Mouse (Mus musculus) forebrain, embryonic 13.5 days (tissue): ENCODE measurements around the gene Heatr4. TPM values are rescaled to one million over a fixed set of nuclear protein-coding genes. Genes with fewer than 3 reads are reported as not detected.
A peak's percentile ranks its signal among the peaks of the same experiment; 100 is the strongest.
"Not testable (repeated sequence)": the region's sequence is repeated elsewhere in the genome, so short reads cannot be mapped to it uniquely, and the experiment has no call there.

Experiments used
- ATAC-seq: fragments of 200-750 bp; cut with Nextera tagmentation; 2 replicates; pipeline ENCODE4 v1.8.0; 2017
- H3K27ac ChIP-seq: fragments of 300-500 bp; sonication (generic); 2 replicates; pipeline ENCODE4 v1.5.1; 2015; ENCODE audit warnings: inconsistent platforms, mild to moderate bottlenecking, moderate library complexity
- H3K27me3 ChIP-seq: fragments of 300-500 bp; sonication (generic); 2 replicates; pipeline ENCODE4 v1.6.1; 2015; ENCODE audit warnings: mild to moderate bottlenecking, inconsistent platforms
- H3K36me3 ChIP-seq: fragments of 300-500 bp; sonication (generic); 2 replicates; pipeline ENCODE4 v1.6.1; 2015; ENCODE audit warnings: mild to moderate bottlenecking, inconsistent platforms; ENCODE audit not compliant: poor library complexity, severe bottlenecking
- H3K4me1 ChIP-seq: fragments of 300-500 bp; sonication (generic); 2 replicates; pipeline ENCODE4 v1.6.1; 2015; ENCODE audit warnings: inconsistent platforms
- H3K4me2 ChIP-seq: fragments of 300-500 bp; sonication (generic); 2 replicates; pipeline ENCODE4 v1.6.1; 2015; ENCODE audit warnings: inconsistent platforms, mild to moderate bottlenecking, moderate library complexity
- H3K4me3 ChIP-seq: fragments of 300-500 bp; sonication (generic); 2 replicates; pipeline ENCODE4 v1.5.1; 2015; ENCODE audit warnings: mild to moderate bottlenecking, inconsistent platforms
- H3K9ac ChIP-seq: fragments of 300-500 bp; sonication (generic); 2 replicates; pipeline ENCODE4 v1.6.1; 2015; ENCODE audit warnings: mild to moderate bottlenecking, inconsistent platforms
- H3K9me3 ChIP-seq: fragments of 300-500 bp; sonication (generic); replicated peaks from 2 replicates; pipeline ENCODE4 v1.6.1; 2016; ENCODE audit warnings: inconsistent platforms
- WGBS: fragments of 180-500 bp; shearing (Covaris S2); methylation state at CpG from one replicate; pipeline ENCODE4 v1.1.7; 2015; 5-methylcytosine and 5-hydroxymethylcytosine counted together
- polyA plus RNA-seq: library from polyadenylated mRNA; unstranded; fragments of >200 nt; fragmentation: Nextera tagmentation; extraction: Ambion mirVana; gene quantifications from 2 replicates; pipeline ENCODE4 v1.2.1, GENCODE M21; 2015

Heatr4 gene
- polyA plus RNA-seq, 1 experiment from 2014 or later: 0.05 TPM

DNA sequence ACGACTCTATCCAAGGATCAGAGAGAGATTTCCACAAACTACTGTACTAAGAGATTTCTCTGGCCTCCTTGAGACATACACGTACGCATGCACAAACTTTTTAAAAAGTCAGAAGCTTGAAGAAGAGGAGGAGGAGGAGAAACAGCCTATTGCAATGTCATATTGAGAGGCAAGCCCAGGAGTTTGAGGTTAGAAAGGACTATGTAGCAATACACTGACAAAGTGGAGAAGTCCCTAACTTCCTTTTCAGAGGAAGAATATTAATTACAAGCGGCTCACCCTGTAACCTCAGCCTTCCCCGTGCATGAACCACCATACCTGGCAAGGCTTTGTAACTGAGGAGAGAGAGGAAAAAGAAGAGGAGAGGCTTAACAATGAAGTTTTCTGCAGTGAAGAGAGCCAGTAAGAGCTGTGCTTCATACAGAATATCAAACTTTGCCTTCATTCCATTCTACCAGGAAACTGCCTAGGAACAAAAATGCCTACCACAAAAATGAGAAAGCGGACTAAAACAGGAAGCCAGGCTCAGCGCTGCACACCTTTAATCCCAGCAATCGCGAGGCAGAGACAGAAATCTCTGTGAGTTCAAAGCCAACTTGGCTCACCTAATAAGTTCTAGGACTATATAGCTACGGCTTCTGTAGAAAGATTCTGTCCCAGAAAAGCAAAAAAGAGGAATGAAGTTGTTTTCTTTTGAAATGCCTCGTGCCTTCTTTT lies 34.7 kb downstream of the Heatr4 start:
- H3K4me2 ChIP-seq: peak overlapping the region; percentile 91
- WGBS: 33% methylated on average over 11 of the region's 11 CpGs
- peak overlapping the region; percentile 91 for H3K4me3 ChIP-seq
- no peaks in the 10 kb centered on the region for H3K27me3 ChIP-seq
- peak overlapping the region; percentile 45 for H3K9ac ChIP-seq
- peaks cover 11% of the 10 kb centered on the region; the same call in 1 of the 2 replicates for H3K36me3 ChIP-seq
- H3K27ac ChIP-seq: no peak overlapping the region
- no peaks in the 10 kb centered on the region for H3K9me3 ChIP-seq
- peaks cover 33% of the 10 kb centered on the region for H3K4me1 ChIP-seq
- ATAC-seq: no peak

- no peak overlapping the region for H3K27ac ChIP-seq
- peaks cover 32% of the 10 kb centered on the region for H3K4me1 ChIP-seq
- ATAC-seq: no peak
- H3K4me2 ChIP-seq: no peak overlapping the region
- 81% methylated on average over 4 of the region's 4 CpGs for WGBS
- no peak overlapping the region for H3K4me3 ChIP-seq
- no peaks in the 10 kb centered on the region for H3K27me3 ChIP-seq
- H3K9me3 ChIP-seq: no peaks in the 10 kb centered on the region
- peaks cover 11% of the 10 kb centered on the region; the same call in 1 of the 2 replicates for H3K36me3 ChIP-seq
- H3K9ac ChIP-seq: no peak overlapping the region
Observed at GRCm38 (mm10) chr12:83949043-83949442, 35.6 kb downstream of the Heatr4 start.

- WGBS: 95% methylated on average over 8 of the region's 8 CpGs
- no peaks in the 10 kb centered on the region for H3K27me3 ChIP-seq
- no peak overlapping the region for H3K9ac ChIP-seq
- ATAC-seq: no peak
- H3K4me3 ChIP-seq: no peak overlapping the region
- H3K4me2 ChIP-seq: no peak overlapping the region
- peaks cover 16% of the 10 kb centered on the region for H3K4me1 ChIP-seq
- no peak overlapping the region for H3K27ac ChIP-seq
- 0 out of 2 replicates have a peak, but pooled peaks cover 7% of the 10 kb centered on the region for H3K36me3 ChIP-seq
- H3K9me3 ChIP-seq: no peaks in the 10 kb centered on the region
Observed at GRCm38 (mm10) chr12:83947260-83947811, 37.3 kb downstream of the Heatr4 start.

DNA sequence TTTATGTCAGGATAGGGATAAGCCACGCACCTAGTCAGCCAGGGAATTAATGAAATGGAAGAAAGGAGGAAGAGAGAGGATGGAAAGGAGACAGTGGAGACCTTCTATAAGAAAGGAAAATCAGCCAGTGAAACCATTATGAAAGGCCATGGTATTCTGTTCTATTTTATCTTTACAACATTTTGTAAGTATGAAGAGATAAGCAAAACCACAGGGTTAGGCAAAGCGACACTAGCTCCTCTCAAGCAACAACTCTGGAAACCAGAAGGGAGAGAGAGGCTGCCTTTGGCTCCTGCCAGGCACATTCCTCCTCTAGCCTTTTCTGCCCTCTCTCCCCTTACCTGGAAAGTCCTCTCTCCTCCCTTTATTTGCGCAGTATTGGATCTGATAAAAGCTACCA lies 42.7 kb downstream of the Heatr4 start:
- no peak for ATAC-seq
- Histone ChIP-seq H3K9ac (no peak overlapping the region), H3K4me3 (no peak overlapping the region), H3K4me1 (no peaks in the 10 kb centered on the region), H3K4me2 (no peak overlapping the region), H3K9me3 (no peaks in the 10 kb centered on the region), H3K27ac (no peak overlapping the region), H3K27me3 (no peaks in the 10 kb centered on the region), H3K36me3 (no peaks in the 10 kb centered on the region)
- WGBS: 87% methylated on average over 3 of the region's 3 CpGs

- H3K9ac ChIP-seq: no peak overlapping the region
- WGBS: 51% methylated on average over 4 of the region's 4 CpGs
- H3K27ac ChIP-seq: no peak overlapping the region
- no peaks in the 10 kb centered on the region for H3K36me3 ChIP-seq
- H3K9me3 ChIP-seq: no peaks in the 10 kb centered on the region
- no peaks in the 10 kb centered on the region for H3K4me1 ChIP-seq
- no peak overlapping the region for H3K4me2 ChIP-seq
- H3K4me3 ChIP-seq: no peak overlapping the region
- no peak for ATAC-seq
- no peaks in the 10 kb centered on the region for H3K27me3 ChIP-seq
Observed at GRCm38 (mm10) chr12:83940031-83940430, 44.6 kb downstream of the Heatr4 start.

DNA sequence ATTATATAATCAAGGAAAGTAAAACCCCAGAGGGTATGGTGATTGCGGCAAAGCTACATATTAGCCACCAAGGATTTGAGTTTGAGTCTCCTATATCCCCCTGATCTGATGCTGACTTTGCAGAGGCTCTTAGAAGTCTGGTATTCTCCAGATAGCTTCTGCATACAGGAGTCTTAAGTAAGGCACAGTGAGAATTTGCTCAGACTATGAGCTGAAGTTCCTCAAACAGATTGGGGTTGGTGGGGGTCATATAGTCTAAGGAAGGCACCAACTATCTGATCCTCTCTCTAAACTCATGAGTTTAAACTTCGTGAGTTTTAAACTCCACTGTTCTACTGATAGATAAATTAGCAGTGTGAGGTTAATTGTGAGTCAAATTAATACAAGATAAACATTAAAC lies 45.3 kb downstream of the Heatr4 start:
- Histone ChIP-seq H3K4me1 (no peaks in the 10 kb centered on the region), H3K4me2 (no peak overlapping the region), H3K27me3 (no peaks in the 10 kb centered on the region), H3K4me3 (no peak overlapping the region), H3K9me3 (no peaks in the 10 kb centered on the region), H3K27ac (no peak overlapping the region), H3K36me3 (no peaks in the 10 kb centered on the region), H3K9ac (no peak overlapping the region)
- no peak for ATAC-seq
- whole genome bisulfite sequencing: 70% methylated on average over 2 of the region's 2 CpGs

DNA sequence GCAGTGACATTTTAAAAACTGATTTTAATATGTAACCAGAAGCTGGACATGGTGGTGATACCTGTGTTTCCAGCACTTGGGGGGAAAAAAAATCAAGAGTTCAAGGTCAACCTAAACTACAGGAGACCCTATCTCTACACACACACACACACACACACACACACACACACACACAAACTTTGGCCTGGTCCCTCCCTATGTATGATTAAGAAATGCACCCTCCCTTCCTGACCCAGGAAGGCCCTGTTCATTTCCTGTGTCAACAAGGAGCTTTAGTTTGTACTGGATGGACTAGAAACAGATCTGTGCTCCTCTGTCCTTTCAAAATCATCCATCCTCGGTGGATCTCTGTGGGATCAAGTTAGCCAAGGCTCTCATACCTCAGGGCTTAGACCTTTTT lies 46.1 kb downstream of the Heatr4 start:
- not testable (repeated sequence) for H3K9ac ChIP-seq, H3K4me3 ChIP-seq, H3K27me3 ChIP-seq, H3K4me1 ChIP-seq, H3K27ac ChIP-seq, ATAC-seq, H3K4me2 ChIP-seq, H3K9me3 ChIP-seq, H3K36me3 ChIP-seq
- WGBS: 43% methylated on average over 1 of the region's 1 CpGs

DNA sequence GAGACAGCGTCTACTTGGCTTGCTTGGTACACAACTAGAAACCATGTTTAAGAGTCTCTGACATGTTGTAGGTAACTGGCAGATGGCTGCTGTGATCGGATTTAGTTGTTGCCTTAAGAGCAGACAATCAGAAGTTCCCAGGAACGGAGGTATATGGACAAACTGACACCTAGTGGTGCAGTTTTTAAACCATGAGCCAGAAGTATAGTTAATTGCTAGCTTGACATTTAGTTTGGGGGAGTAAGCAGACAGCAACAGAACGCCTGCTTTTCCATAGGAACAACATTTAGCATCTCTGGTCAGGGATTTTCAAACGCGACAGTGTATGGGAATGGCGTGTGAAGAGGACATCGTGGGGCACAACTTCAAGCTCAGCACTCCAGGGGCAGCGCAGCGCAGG lies 47.1 kb downstream of the Heatr4 start:
- H3K9ac ChIP-seq: no peak overlapping the region
- H3K4me1 ChIP-seq: no peaks in the 10 kb centered on the region
- no peaks in the 10 kb centered on the region for H3K9me3 ChIP-seq
- ATAC-seq: no peak
- no peak overlapping the region for H3K4me2 ChIP-seq
- H3K4me3 ChIP-seq: no peak overlapping the region
- 70% methylated on average over 10 of the region's 10 CpGs for WGBS
- no peak overlapping the region for H3K27ac ChIP-seq
- no peaks in the 10 kb centered on the region for H3K36me3 ChIP-seq
- no peaks in the 10 kb centered on the region for H3K27me3 ChIP-seq

GRCm38 (mm10) chr12:83929186-83929804 lies 55.4 kb downstream of the Heatr4 start:
- ATAC-seq: no peak
- Histone ChIP-seq H3K9ac (no peak overlapping the region), H3K9me3 (no peaks in the 10 kb centered on the region), H3K27me3 (no peaks in the 10 kb centered on the region), H3K36me3 (no peaks in the 10 kb centered on the region), H3K27ac (no peak overlapping the region), H3K4me3 (no peak overlapping the region), H3K4me2 (no peak overlapping the region), H3K4me1 (no peaks in the 10 kb centered on the region)
- WGBS: 42% methylated on average over 2 of the region's 2 CpGs

DNA sequence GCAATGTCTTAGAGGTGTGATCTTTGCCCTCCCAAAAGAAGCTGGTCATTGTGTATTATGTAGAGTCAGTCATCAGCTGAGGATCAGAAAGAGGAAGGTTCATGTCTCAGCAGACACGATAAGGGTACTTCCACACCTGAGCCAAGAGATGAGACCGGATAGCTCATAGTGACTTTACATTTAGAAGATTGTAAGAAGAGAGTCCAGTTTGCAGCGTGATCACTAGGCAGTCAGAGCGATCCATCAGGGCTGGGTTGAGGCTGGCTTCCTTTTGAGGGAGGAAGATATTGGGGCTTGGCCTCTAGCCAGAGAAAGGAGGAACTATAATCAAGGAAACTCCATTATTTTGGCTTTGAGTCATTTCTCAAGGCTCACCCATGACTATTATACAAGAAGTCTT lies 56.9 kb downstream of the Heatr4 start:
- ATAC-seq: no peak
- Histone ChIP-seq H3K4me1 (peaks cover 8% of the 10 kb centered on the region), H3K27me3 (no peaks in the 10 kb centered on the region), H3K36me3 (no peaks in the 10 kb centered on the region), H3K9ac (no peak overlapping the region), H3K27ac (no peak overlapping the region), H3K4me2 (no peak overlapping the region), H3K4me3 (no peak overlapping the region), H3K9me3 (no peaks in the 10 kb centered on the region)
- 89% methylated on average over 4 of the region's 4 CpGs for WGBS

GRCm38 (mm10) chr12:83926061-83926460 lies 58.6 kb downstream of the Heatr4 start:
- H3K4me3 ChIP-seq: no peak overlapping the region
- no peak overlapping the region for H3K9ac ChIP-seq
- H3K36me3 ChIP-seq: no peaks in the 10 kb centered on the region
- ATAC-seq: no peak
- no peaks in the 10 kb centered on the region for H3K27me3 ChIP-seq
- WGBS: 72% methylated on average over 2 of the region's 2 CpGs
- no peak overlapping the region for H3K4me2 ChIP-seq
- H3K4me1 ChIP-seq: peaks cover 11% of the 10 kb centered on the region
- H3K27ac ChIP-seq: no peak overlapping the region
- H3K9me3 ChIP-seq: no peaks in the 10 kb centered on the region

DNA sequence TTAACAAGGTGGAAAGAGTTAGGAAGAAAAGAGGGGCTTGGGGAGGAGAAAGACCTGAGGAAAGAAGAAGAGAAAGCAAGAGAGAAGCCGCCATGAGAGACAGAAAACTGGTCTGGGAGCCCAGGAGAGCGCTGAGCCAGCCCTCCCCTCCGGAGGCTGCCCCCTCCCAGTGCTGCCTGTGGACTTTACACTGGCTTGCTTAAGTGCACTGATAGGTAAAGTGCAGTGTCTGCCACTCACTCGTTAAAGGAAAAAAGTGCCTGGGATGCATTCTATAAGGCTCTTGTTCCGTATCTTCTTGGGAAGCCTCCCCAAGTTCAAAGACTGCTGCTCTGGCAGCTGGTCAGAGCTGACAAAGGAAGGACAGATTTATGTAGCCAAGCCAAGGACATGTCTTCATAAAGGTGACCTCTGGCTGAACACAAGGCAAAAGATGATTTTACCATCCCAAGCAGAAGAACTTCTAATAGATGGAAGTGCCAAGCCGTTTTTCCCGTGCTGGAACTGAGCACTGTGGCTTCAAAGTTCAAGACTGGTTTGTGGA lies 59.4 kb downstream of the Heatr4 start:
- Histone ChIP-seq H3K9me3 (no peaks in the 10 kb centered on the region), H3K4me3 (no peak overlapping the region), H3K27ac (no peak overlapping the region), H3K4me2 (no peak overlapping the region), H3K4me1 (peaks cover 18% of the 10 kb centered on the region), H3K27me3 (no peaks in the 10 kb centered on the region), H3K9ac (no peak overlapping the region), H3K36me3 (no peaks in the 10 kb centered on the region)
- 60% methylated on average over 7 of the region's 7 CpGs for WGBS
- no peak for ATAC-seq
